8 mouse cellular contexts compared by ENCODE assay signal in the genomic region with DNA sequence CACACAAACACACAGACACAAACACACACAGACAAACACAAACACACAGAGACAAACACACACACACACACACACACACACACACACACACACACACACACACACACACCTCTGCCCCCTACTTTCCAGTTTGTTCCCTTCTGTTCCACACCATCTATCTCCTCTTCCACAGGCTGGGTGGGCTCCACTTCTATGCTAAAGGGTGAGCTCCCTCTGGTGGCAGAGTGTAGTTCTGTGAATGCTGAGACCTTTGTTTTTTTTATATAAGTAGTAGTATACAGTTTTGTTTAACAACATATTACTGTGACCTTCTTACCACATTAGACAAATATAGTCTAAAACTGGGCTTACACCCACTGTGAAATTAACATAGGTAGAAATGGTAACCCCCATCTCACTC.
DNase-seq lines count a peak whose midpoint lies in the region; ATAC-seq and TF ChIP-seq lines count a peak whose summit lies in the region.
"Had no signal": no experiment of that assay in that cellular context is flagged by ENCODE, and none has a peak within 500 bp of the region (broad histone marks: within the 10 kb centered on the region; RNA-seq: fewer than 3 reads in every experiment).

No protein-coding gene starts in this region.

- no peaks in the 10 kb centered on the region for H3K79me2 ChIP-seq in liver, adult 2 months (ENCODE audit: control insufficient read depth, insufficient read depth, low read length)

- no peaks in the 10 kb centered on the region for H3K36me3 ChIP-seq in liver, adult 2 months (ENCODE audit: control insufficient read depth, insufficient read depth, low read length)
- H3K36me3 ChIP-seq in liver, embryonic 11.5 days (ENCODE audit: control insufficient read depth, insufficient read depth, low read length) = no peaks in the 10 kb centered on the region
- H3K36me3 ChIP-seq: heart, embryonic 13.5 days had no signal

- H3K27me3 ChIP-seq in liver, adult 2 months (ENCODE audit: control insufficient read depth, insufficient read depth, low read length) = no peaks in the 10 kb centered on the region
- no peaks in the 10 kb centered on the region for H3K27me3 ChIP-seq in liver, embryonic 11.5 days (replicated peaks; ENCODE audit: control insufficient read depth, insufficient read depth, low read length)
- H3K27me3 ChIP-seq: heart, embryonic 13.5 days had no signal

- H3K27ac ChIP-seq in liver, adult 2 months (replicated peaks; ENCODE audit: insufficient read depth, low read depth, low read length) = no peak overlapping the region
- H3K27ac ChIP-seq in liver, embryonic 11.5 days (ENCODE audit: low read depth, low read length) = no peak overlapping the region
- no peak overlapping the region for H3K27ac ChIP-seq in bone marrow macrophage, adult 2 months (ENCODE audit: insufficient read depth, low read depth, low read length)
- H3K27ac ChIP-seq: heart, embryonic 13.5 days had no signal

- no peaks in the 10 kb centered on the region for H3K4me1 ChIP-seq in liver, adult 2 months (ENCODE audit: control insufficient read depth, insufficient read depth, low read length)
- no peaks in the 10 kb centered on the region for H3K4me1 ChIP-seq in liver, embryonic 11.5 days (replicated peaks; ENCODE audit: control insufficient read depth, insufficient read depth, low read length)
- H3K4me1 ChIP-seq in bone marrow macrophage, adult 2 months (ENCODE audit: control insufficient read depth, insufficient read depth, low read length) = peaks cover 5% of the 10 kb centered on the region; the same call in 1 of the 2 replicates
- H3K4me1 ChIP-seq: heart, embryonic 13.5 days had no signal

- no peak overlapping the region for H3K9ac ChIP-seq in liver, adult 2 months (ENCODE audit: low read depth, low read length)
- no peak overlapping the region for H3K9ac ChIP-seq in liver, embryonic 11.5 days (ENCODE audit: low read depth, low read length)
- H3K9ac ChIP-seq: heart, embryonic 13.5 days had no signal

- no peak overlapping the region for H3K4me2 ChIP-seq in liver, embryonic 11.5 days
- H3K4me2 ChIP-seq: heart, embryonic 13.5 days had no signal

- intact Hi-C loops in gastrocnemius, postnatal 14 days (cut with DNase I; ENCODE audit: low total_unique reads) = no loop called here
- intact Hi-C loops in left cerebral cortex, postnatal 4 days (cut with DNase I) = no loop called here

- no peaks in the 10 kb centered on the region for H3K9me3 ChIP-seq in liver, embryonic 11.5 days (ENCODE audit: control insufficient read depth, low read length)
- H3K9me3 ChIP-seq: heart, embryonic 13.5 days had no signal

- no peak for DNase-seq in liver, adult 2 months (ENCODE audit: extremely low read depth, low read depth, low spot score)
- DNase-seq in liver, embryonic 11.5 days (ENCODE audit: low spot score) = no peak
- peak; percentile 16 for DNase-seq in MEL-GATA-1-ER (ENCODE audit: extremely low read depth, low read depth)
- peak; percentile 39 for DNase-seq in gastrocnemius, postnatal 14 days
- peak; percentile 64 for DNase-seq in left cerebral cortex, postnatal 4 days

- peak; percentile 38; the same call in 1 of the 2 replicates for TF ChIP-seq CTCF in liver, adult 2 months (IDR thresholded peaks at IDR 0.05; ENCODE audit: low read depth, low read length)
- peak; percentile 16; the same call in 1 of the 2 replicates for TF ChIP-seq CTCF in bone marrow macrophage, adult 2 months (IDR thresholded peaks at IDR 0.05; ENCODE audit: low read depth, low read length)

- TF ChIP-seq POLR2A in liver, adult 2 months (IDR thresholded peaks at IDR 0.05; ENCODE audit: extremely low read depth, insufficient read depth, low read length) = no peak
- TF ChIP-seq POLR2A in bone marrow macrophage, adult 2 months (IDR thresholded peaks at IDR 0.05; ENCODE audit: borderline replicate concordance, low read depth, low read length) = no peak

- no peak overlapping the region for H3K4me3 ChIP-seq in liver, adult 2 months (ENCODE audit: insufficient read depth, low read depth, low read length)
- H3K4me3 ChIP-seq in liver, embryonic 11.5 days (ENCODE audit: low read depth, low read length) = no peak overlapping the region
- no peak overlapping the region for H3K4me3 ChIP-seq in bone marrow macrophage, adult 2 months (ENCODE audit: insufficient read depth, low read length)
- H3K4me3 ChIP-seq: heart, embryonic 13.5 days had no signal

- ATAC-seq in liver, embryonic 11.5 days (replicated peaks; ENCODE audit: low FRiP score) = no peak
- peak; percentile 39; the same call in 1 of the 2 replicates for ATAC-seq in neutrophil, adult 5-6 weeks (ENCODE audit: extremely low read depth, insufficient number of reproducible peaks, low FRiP score, poor library complexity, severe bottlenecking)

Comparison
In these comparisons a context has a peak if more than half of its experiments do, and no peak if none do; other contexts are left out.
1. DNase-seq: peak in MEL-GATA-1-ER (single experiment), gastrocnemius, postnatal 14 days (single experiment) and left cerebral cortex, postnatal 4 days (single experiment); none in liver, adult 2 months (single experiment) and liver, embryonic 11.5 days (single experiment).